Mouse (Mus musculus): ENCODE measurements around the gene Gpr4. TPM values are rescaled to one million over a fixed set of nuclear protein-coding genes. Genes with fewer than 3 reads are reported as not detected.

Gene Gpr4
- polyA plus RNA-seq, 1 experiment = 5.3 TPM

DNA sequence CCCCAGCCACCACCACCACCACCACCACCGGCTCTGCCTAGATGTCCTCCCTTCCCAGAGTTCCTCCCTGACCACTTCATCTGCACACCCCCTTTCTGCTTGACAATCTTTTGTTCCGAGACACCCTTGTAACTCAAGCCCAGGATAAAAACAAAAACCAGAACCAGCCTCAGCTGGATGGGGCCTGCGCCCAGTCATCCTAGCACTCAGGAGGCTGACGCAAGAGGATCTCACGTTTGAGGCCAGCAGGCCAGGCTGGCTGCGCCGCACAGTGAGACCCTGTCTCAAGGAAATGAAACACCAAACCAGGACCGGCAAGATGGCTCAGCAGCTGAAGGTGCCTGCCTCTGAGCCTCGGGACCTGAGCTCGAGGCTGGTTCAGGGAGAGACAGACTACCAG, 54.7 kb downstream of the Gpr4 start:
- DNase-seq (ENCODE audit: low read depth) = no peak
- no peak for TF ChIP-seq CTCF (IDR thresholded peaks at IDR 0.05; ENCODE audit: borderline replicate concordance, extremely low read depth, insufficient read depth, insufficient read length)
- no peak for TF ChIP-seq POLR2A (IDR thresholded peaks at IDR 0.05; ENCODE audit: borderline replicate concordance, extremely low read depth, insufficient read depth, insufficient read length, poor library complexity, severe bottlenecking)

DNA sequence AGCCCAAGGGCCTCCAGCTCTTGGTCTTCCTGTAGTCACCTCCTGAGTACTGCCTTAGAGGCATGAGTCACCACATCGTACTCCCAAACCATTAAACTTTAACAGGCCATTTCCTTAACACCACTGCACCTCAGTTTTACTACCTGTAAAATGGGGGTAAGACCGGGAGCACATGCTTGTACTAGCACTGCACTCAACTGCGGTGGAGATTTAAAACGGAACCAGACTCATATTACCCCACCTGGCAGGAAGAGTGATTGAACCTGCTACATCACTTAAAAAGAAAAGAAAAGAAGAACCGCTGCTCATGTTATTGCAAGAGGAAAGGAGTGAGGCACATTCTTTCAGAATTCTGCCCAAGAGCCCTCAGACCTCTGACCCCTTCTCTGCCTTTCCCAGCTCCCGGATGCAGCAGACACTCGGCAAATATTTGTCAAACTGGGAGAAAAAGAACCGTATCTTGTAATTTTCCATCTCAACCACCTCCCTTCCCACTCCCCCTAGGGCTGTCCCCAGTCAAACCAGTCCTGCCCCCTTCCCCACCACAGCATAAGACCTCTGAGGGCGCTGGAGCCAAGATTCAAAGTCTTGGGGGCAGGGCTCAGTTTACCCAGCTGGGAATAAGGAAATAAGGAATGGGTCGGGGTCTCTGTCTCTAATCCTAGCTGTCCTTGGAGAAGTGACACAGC, 56.8 kb downstream of the Gpr4 start:
- TF ChIP-seq POLR2A (IDR thresholded peaks at IDR 0.05; ENCODE audit: borderline replicate concordance, extremely low read depth, insufficient read depth, insufficient read length, poor library complexity, severe bottlenecking) (no peak), CTCF (IDR thresholded peaks at IDR 0.05; ENCODE audit: borderline replicate concordance, extremely low read depth, insufficient read depth, insufficient read length) (no peak)
- no peak for DNase-seq (ENCODE audit: low read depth)

DNA sequence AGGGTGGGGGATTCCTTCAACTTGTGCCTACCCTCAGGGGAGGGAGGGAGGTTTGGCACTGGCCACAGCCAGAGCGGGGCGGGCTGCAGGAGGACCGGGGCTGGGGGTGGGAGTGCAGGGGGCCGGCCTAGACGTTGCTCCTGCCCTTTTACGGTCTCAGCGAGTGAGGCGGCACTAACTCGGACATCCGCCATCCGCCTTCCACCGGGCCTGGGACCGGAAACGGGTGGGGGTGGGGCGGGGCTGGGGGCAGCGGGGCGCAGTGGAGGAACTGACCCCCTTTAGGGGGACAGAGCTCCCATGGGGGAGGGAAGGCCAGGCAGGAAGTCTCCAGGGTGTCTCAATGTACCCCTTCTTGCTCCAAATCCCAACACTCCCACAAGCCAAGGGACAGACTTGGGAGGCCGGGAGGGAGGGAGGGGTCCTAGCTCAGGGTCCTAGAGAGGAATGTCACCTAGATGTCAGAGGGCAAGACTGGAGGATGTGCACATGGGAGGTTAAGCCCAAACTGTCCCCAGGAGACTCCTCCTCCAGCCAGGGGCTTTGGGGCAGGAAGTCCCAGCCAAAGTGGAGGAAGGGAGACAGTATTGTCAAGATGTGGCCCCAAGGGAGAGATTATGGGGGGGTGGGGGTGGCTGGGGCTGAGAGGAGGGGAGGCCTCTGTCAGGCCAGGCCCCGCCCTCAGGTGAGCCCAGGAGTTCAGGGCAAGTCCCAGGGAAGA, 57.5 kb downstream of the Gpr4 start:
- DNase-seq (ENCODE audit: low read depth) = peak; percentile 47

DNA sequence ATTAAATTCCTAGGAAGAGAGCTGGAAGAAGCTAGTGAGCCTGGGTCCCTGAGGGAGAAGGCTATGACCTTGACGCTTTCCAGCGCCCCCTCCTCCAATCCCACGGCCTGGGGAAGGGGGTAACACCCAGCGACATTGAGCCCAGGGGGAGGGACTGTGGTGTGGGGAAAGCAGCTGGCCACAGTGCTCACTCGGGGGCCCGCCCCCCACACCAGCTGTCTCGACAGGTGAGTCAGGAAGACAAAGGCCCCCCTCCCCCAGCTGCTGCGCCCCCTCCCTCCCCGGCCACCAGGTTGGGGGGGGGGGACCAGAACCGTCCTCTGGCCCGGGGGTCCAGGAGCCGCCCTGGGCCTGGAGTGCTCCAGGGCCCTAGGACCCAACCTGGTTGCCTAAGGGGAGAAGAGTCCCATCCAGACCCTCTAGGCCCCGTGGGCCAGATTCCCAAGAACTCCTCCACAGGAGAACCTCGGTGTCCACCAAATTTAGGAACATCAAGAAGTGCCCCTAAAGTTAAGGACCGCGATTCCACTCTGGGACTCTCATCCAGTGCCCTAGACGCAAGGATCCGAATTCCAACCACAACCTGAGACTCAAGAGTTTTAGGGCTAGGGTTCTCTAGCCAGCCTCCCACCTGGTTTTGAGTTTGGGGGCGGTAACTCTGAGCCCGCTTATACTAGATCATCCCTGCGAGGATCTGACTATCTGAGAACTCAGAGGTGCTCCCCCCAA, 58.3 kb downstream of the Gpr4 start:
- no peak for TF ChIP-seq POLR2A (IDR thresholded peaks at IDR 0.05; ENCODE audit: borderline replicate concordance, extremely low read depth, insufficient read depth, insufficient read length, poor library complexity, severe bottlenecking)
- TF ChIP-seq CTCF (IDR thresholded peaks at IDR 0.05; ENCODE audit: borderline replicate concordance, extremely low read depth, insufficient read depth, insufficient read length) = no peak

More for the DNA sequence above, 57.5 kb downstream of the Gpr4 start:
- no peak for TF ChIP-seq CTCF (IDR thresholded peaks at IDR 0.05; ENCODE audit: borderline replicate concordance, extremely low read depth, insufficient read depth, insufficient read length)
- no peak for TF ChIP-seq POLR2A (IDR thresholded peaks at IDR 0.05; ENCODE audit: borderline replicate concordance, extremely low read depth, insufficient read depth, insufficient read length, poor library complexity, severe bottlenecking)

DNA sequence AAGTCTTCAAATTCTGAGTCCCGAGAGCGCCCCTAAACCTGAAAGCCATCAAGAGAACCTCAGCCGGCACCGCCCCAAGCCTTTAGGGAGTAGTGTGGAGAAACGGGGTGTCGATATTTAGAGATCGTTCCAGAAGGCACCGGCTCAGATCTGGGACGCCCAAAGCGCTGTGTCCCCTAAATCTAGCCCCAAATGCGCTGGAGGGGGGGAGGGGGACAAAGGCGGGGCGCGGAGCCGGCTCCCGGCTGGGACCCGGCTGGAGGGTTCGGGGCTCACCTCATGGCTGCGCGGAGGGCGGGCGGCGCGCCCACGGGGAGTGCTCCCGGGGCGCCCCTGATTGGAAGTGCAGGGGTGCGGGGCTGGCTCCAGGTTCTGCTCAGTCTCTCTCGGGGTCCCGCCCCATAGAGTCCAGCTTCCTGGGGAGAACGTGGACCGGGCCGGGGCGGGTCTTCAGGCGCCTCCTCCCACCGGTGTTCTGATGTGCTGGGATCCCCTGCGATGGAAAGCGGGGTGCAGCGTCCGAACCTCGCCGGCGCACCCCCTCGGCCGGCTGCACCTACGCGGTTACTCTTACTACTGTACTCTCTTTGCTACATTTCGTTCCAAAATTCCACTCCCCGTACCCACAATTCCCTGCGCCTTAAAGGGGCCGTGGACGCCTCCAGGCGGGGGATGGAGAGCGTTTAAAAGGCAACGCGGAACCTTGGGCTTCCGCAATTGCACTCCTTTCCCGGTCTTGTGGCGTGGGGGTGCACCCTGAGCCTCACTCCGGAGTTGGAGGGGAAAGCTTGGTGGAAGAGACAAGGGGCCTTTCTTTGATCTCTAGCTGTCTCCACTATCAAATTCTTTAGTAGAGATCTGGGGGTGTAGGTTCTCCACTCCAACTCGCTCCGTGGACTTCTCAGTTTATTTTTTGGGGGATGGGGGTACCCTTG, 59.2 kb downstream of the Gpr4 start, which contains the start of gene Vasp:
TSS of gene Vasp (minus strand) at position 580 of the 935 bp plus-strand sequence.
- TF ChIP-seq CTCF (IDR thresholded peaks at IDR 0.05; ENCODE audit: borderline replicate concordance, extremely low read depth, insufficient read depth, insufficient read length) (no peak), POLR2A (IDR thresholded peaks at IDR 0.05; ENCODE audit: borderline replicate concordance, extremely low read depth, insufficient read depth, insufficient read length, poor library complexity, severe bottlenecking) (peak; percentile 23; the same call in 1 of the 2 replicates)
- DNase-seq (ENCODE audit: low read depth) = peak; percentile 93

More for the DNA sequence above, 58.3 kb downstream of the Gpr4 start:
- DNase-seq (ENCODE audit: low read depth) = no peak

DNA sequence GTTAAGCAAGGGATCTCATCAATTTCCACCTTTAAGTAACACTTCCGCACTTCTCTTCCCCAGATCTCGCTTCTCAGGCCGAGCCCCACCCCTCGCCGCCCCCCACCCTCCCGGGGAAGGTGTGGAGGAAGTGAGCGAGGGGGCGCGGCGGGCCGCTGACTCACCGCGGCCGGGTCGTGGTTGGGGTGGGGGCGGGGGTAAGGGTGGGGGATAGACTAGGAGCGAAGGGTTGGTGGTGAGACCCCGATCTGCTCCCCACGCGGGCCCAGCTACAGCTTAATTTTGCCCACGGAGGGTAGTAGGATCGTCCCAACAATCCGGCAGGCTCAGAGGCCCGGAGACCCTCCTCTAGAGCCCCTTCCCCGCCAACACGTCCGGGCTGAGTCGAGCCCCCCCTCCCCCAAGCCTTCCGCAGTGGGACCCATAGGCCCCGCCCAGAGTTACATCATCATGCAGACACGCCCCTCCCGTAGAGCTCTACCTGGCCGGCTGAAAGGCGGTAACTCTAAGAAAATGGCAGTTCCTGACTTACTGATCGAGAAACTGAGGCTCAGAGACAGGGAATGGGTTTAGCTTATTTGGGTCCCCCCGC, 59.9 kb downstream of the Gpr4 start:
- TF ChIP-seq POLR2A (IDR thresholded peaks at IDR 0.05; ENCODE audit: borderline replicate concordance, extremely low read depth, insufficient read depth, insufficient read length, poor library complexity, severe bottlenecking) = 0 out of 2 replicates have a peak, but pooled peaks have one; percentile 13
- TF ChIP-seq CTCF (IDR thresholded peaks at IDR 0.05; ENCODE audit: borderline replicate concordance, extremely low read depth, insufficient read depth, insufficient read length) = no peak
- peak; percentile 83 for DNase-seq (ENCODE audit: low read depth)

Other genes starting within 250 kb of the Gpr4 start
- 2.1 and 2.7 TPM in 2 replicates for gene Nanos2, start 225.1 kb upstream of the Gpr4 start, polyA plus RNA-seq (2012; rRNA removed)
- gene Mypop, start 221.3 kb upstream of the Gpr4 start, polyA plus RNA-seq (2012; rRNA removed) = 14.2 and 16.1 TPM in 2 replicates
- 48.9 and 54.6 TPM in 2 replicates for gene Irf2bp1, start 208.5 kb upstream of the Gpr4 start, polyA plus RNA-seq (2012; rRNA removed)
- not detected in 2 replicates for gene Foxa3, start 189.0 kb upstream of the Gpr4 start, polyA plus RNA-seq (2012; rRNA removed)
- 91.6 and 97.6 TPM in 2 replicates for gene Sympk, start 188.2 kb upstream of the Gpr4 start, polyA plus RNA-seq (2012; rRNA removed)
- 0.07 TPM in 1 of 2 replicates, not detected in the other for gene Rsph6a, start 157.8 kb upstream of the Gpr4 start, polyA plus RNA-seq (2012; rRNA removed)
- gene Dmwd, start 136.3 kb upstream of the Gpr4 start, polyA plus RNA-seq (2012; rRNA removed) = 178 and 209 TPM in 2 replicates
- gene Dmpk, start 128.7 kb upstream of the Gpr4 start, polyA plus RNA-seq (2012; rRNA removed) = 67.1 and 74.8 TPM in 2 replicates
- gene Six5, start 117.9 kb upstream of the Gpr4 start, polyA plus RNA-seq (2012; rRNA removed) = 16.3 and 27.6 TPM in 2 replicates
- 5.2 and 5.9 TPM in 2 replicates for gene Gm4969, start 94.2 kb upstream of the Gpr4 start, polyA plus RNA-seq (2012; rRNA removed)
- 15.9 and 18.1 TPM in 2 replicates for gene Fbxo46, start 92.7 kb upstream of the Gpr4 start, polyA plus RNA-seq (2012; rRNA removed)
- 18.3 and 20.8 TPM in 2 replicates for gene Qpctl, start 63.2 kb upstream of the Gpr4 start, polyA plus RNA-seq (2012; rRNA removed)
- gene Snrpd2, start 62.8 kb upstream of the Gpr4 start, polyA plus RNA-seq (2012; rRNA removed) = 95.5 and 107 TPM in 2 replicates
- gene Gipr, start 46.4 kb upstream of the Gpr4 start, polyA plus RNA-seq (2012; rRNA removed) = 9.6 and 24.5 TPM in 2 replicates
- gene Eml2, start 36.1 kb upstream of the Gpr4 start, polyA plus RNA-seq (2012; rRNA removed) = 42.4 and 48.3 TPM in 2 replicates
- gene Opa3, start 15.8 kb downstream of the Gpr4 start, polyA plus RNA-seq (2012; rRNA removed) = 31.1 and 33.3 TPM in 2 replicates
- 66.4 and 89.0 TPM in 2 replicates for gene Vasp, start 59.3 kb downstream of the Gpr4 start, polyA plus RNA-seq (2012; rRNA removed)
- 1.1 and 1.3 TPM in 2 replicates for gene Ppm1n, start 67.5 kb downstream of the Gpr4 start, polyA plus RNA-seq (2012; rRNA removed)
- 159 and 189 TPM in 2 replicates for gene Rtn2, start 70.1 kb downstream of the Gpr4 start, polyA plus RNA-seq (2012; rRNA removed)
- 0.19 and 0.23 TPM in 2 replicates for gene Fosb, start 97.5 kb downstream of the Gpr4 start, polyA plus RNA-seq (2012; rRNA removed)
- gene Ercc1, start 132.2 kb downstream of the Gpr4 start, polyA plus RNA-seq (2012; rRNA removed) = 65.1 and 81.9 TPM in 2 replicates
- 11.9 and 12.7 TPM in 2 replicates for gene Cd3eap, start 146.9 kb downstream of the Gpr4 start, polyA plus RNA-seq (2012; rRNA removed)
- gene Ppp1r13l, start 147.2 kb downstream of the Gpr4 start, polyA plus RNA-seq (2012; rRNA removed) = 8.2 and 8.9 TPM in 2 replicates
- gene Ercc2, start 169.5 kb downstream of the Gpr4 start, polyA plus RNA-seq (2012; rRNA removed) = 81.7 and 106 TPM in 2 replicates
- 1.5 and 2.5 TPM in 2 replicates for gene Klc3, start 191.6 kb downstream of the Gpr4 start, polyA plus RNA-seq (2012; rRNA removed)
- gene Ckm, start 192.2 kb downstream of the Gpr4 start, polyA plus RNA-seq (2012; rRNA removed) = 0.24 and 0.31 TPM in 2 replicates
- gene Mark4, start 246.3 kb downstream of the Gpr4 start, polyA plus RNA-seq (2012; rRNA removed) = 50.7 and 67.0 TPM in 2 replicates